Comparison of ENCODE assay signal across 23 mouse cellular contexts in the genomic region with DNA sequence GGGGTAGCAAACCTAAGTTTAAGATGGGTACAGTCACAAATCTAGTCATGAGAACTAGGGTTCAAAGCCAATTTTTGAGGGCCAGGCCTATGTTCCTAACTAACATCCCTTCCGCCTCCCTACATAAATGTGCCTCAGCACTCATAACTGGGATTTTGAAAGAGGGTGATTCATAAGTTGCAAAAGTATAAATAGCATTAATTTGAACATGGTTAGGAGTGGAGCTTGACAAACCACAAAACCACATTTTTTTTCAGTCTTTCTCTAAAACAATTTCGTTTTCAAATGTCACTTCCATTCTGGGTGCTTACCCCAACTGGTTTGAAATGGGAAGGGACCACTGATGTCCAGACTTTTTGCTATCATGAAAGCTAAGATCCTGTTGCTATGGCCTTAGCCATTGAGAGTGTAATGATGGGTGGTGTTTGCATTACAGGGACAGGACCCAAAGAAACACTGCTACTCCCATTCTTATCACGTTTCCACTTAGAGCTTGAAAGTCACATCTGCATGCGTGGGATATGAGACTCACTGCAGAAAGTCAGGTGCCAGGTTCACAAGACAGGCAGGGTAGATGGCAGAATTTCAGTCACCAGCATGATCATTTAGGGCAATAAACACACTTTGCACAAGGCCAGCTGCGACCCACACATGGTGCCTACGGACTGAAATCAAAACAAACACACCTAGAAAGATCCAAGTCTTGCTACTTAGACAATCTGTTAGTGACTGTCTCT.
DNase-seq lines count a peak whose midpoint lies in the region; ATAC-seq and TF ChIP-seq lines count a peak whose summit lies in the region.
"Had no signal": no experiment of that assay in that cellular context is flagged by ENCODE, and none has a peak within 500 bp of the region (broad histone marks: within the 10 kb centered on the region; RNA-seq: fewer than 3 reads in every experiment).

No protein-coding gene starts in this region.

- WGBS in macrophage (ENCODE audit: missing documents): 45% methylated on average over 5 of the region's 6 CpGs
- 78% methylated on average over 6 of the region's 6 CpGs for WGBS in kidney, embryonic 14.5 days

- H3K4me3 ChIP-seq in bone marrow macrophage, adult 2 months (ENCODE audit: insufficient read depth, low read length): no peak overlapping the region
- no peak overlapping the region for H3K4me3 ChIP-seq in macrophage (ENCODE audit: inconsistent target)
- no peak overlapping the region for H3K4me3 ChIP-seq in kidney, embryonic 14.5 days (ENCODE audit: low read length)
- H3K4me3 ChIP-seq: embryonic facial prominence, embryonic 13.5 days; heart, adult 2 months; heart, embryonic 15.5 days; hindbrain, embryonic 10.5 days; limb, embryonic 13.5 days; liver, embryonic 13.5 days; midbrain, embryonic 13.5 days had no signal

- peaks cover 3% of the 10 kb centered on the region; the same call in 1 of the 2 replicates for H3K9me3 ChIP-seq in kidney, embryonic 14.5 days (ENCODE audit: control insufficient read depth, low read length)
- H3K9me3 ChIP-seq: embryonic facial prominence, embryonic 13.5 days; heart, embryonic 15.5 days; hindbrain, embryonic 10.5 days; limb, embryonic 13.5 days; liver, embryonic 13.5 days; midbrain, embryonic 13.5 days had no signal

- DNase-seq in thymus, postnatal 25 days: peak; percentile 5
- DNase-seq in thymus, postnatal 10 days (ENCODE audit: low spot score in 2 of 2): no peak
- DNase-seq in right cerebral cortex, postnatal 14 days: no peak
- no peak for DNase-seq in kidney, postnatal 4 days
- DNase-seq: adrenal gland, adult 2 months; cerebellum, adult 9-11 months; gastrocnemius, postnatal 10 days; heart, adult 2 months; kidney, adult 18-20 months; kidney, postnatal 25 days; liver, embryonic 13.5 days; lung, embryonic 14.5 days; spleen, adult 18-20 months had no signal

- no peak for ATAC-seq in kidney, embryonic 14.5 days (ENCODE audit: low FRiP score, low TSS enrichment)
- ATAC-seq: forebrain, embryonic 16.5 days; hindbrain, postnatal 0 days; midbrain, embryonic 13.5 days had no signal

- H3K9ac ChIP-seq in kidney, embryonic 14.5 days (ENCODE audit: low read depth, low read length): no peak overlapping the region
- H3K9ac ChIP-seq: embryonic facial prominence, embryonic 13.5 days; heart, embryonic 15.5 days; limb, embryonic 13.5 days; liver, embryonic 13.5 days; lung, embryonic 14.5 days; midbrain, embryonic 13.5 days had no signal

- H3K27ac ChIP-seq in bone marrow macrophage, adult 2 months (ENCODE audit: insufficient read depth, low read depth, low read length): peak overlapping the region; percentile 41
- H3K27ac ChIP-seq in macrophage: peak overlapping the region; percentile 69
- no peak overlapping the region for H3K27ac ChIP-seq in kidney, embryonic 14.5 days (ENCODE audit: low read depth, low read length)
- H3K27ac ChIP-seq: embryonic facial prominence, embryonic 13.5 days; heart, adult 2 months; heart, embryonic 15.5 days; hindbrain, embryonic 10.5 days; hindbrain, postnatal 0 days; limb, embryonic 13.5 days; liver, embryonic 13.5 days; midbrain, embryonic 13.5 days had no signal

- H3K4me2 ChIP-seq in kidney, embryonic 14.5 days (replicated peaks; ENCODE audit: low read depth, low read length): no peak overlapping the region
- H3K4me2 ChIP-seq: embryonic facial prominence, embryonic 13.5 days; heart, embryonic 15.5 days; limb, embryonic 13.5 days; liver, embryonic 13.5 days; lung, embryonic 14.5 days; midbrain, embryonic 13.5 days had no signal

- no peak for TF ChIP-seq CTCF in bone marrow macrophage, adult 2 months (IDR thresholded peaks at IDR 0.05; ENCODE audit: low read depth, low read length)

- no peaks in the 10 kb centered on the region for H3K27me3 ChIP-seq in kidney, embryonic 14.5 days (ENCODE audit: control insufficient read depth, insufficient read depth, low read length)
- H3K27me3 ChIP-seq: embryonic facial prominence, embryonic 13.5 days; heart, embryonic 15.5 days; liver, embryonic 13.5 days; midbrain, embryonic 13.5 days had no signal

- H3K79me2 ChIP-seq in macrophage (ENCODE audit: inconsistent target): no peaks in the 10 kb centered on the region

- no peak for TF ChIP-seq POLR2A in bone marrow macrophage, adult 2 months (IDR thresholded peaks at IDR 0.05; ENCODE audit: borderline replicate concordance, low read depth, low read length)

- H3K36me3 ChIP-seq in macrophage (ENCODE audit: inconsistent target): no peaks in the 10 kb centered on the region
- H3K36me3 ChIP-seq in kidney, embryonic 14.5 days (ENCODE audit: control insufficient read depth, insufficient read depth, low read length): no peaks in the 10 kb centered on the region
- H3K36me3 ChIP-seq: embryonic facial prominence, embryonic 13.5 days; heart, embryonic 15.5 days; hindbrain, embryonic 10.5 days; limb, embryonic 13.5 days; liver, embryonic 13.5 days; midbrain, embryonic 13.5 days had no signal

- H3K4me1 ChIP-seq in bone marrow macrophage, adult 2 months (ENCODE audit: control insufficient read depth, insufficient read depth, low read length): peaks cover 42% of the 10 kb centered on the region
- H3K4me1 ChIP-seq in kidney, embryonic 14.5 days (ENCODE audit: control insufficient read depth, insufficient read depth, low read length): peaks cover 4% of the 10 kb centered on the region
